Mouse (Mus musculus) hindbrain, postnatal 0 days (tissue): ENCODE data around the gene Chst15. TPM values are rescaled to one million over a fixed set of nuclear protein-coding genes. Genes with fewer than 3 reads are reported as not detected.

Experiments used
- ATAC-seq: fragments of 200-750 bp; cut with Nextera tagmentation; 2 replicates; pipeline ENCODE4 v1.8.0; 2017; ENCODE audit warnings: mild to moderate bottlenecking, moderate TSS enrichment, moderate library complexity
- DNase-seq: peaks from one replicate; pipeline ENCODE4 v3.0.0-alpha.2; 2015; ENCODE audit warnings: low spot score
- H3K27ac ChIP-seq: fragments of 300-500 bp; sonication (generic); 2 replicates; pipeline ENCODE4 v1.5.1; 2014; ENCODE audit warnings: mild to moderate bottlenecking
- H3K27me3 ChIP-seq: fragments of 300-500 bp; sonication (generic); 2 replicates; pipeline ENCODE4 v1.6.1; 2014; ENCODE audit warnings: low read length, mixed read lengths; ENCODE audit not compliant: insufficient read depth
- H3K36me3 ChIP-seq: fragments of 300-500 bp; sonication (generic); 2 replicates; pipeline ENCODE4 v1.6.1; 2014; ENCODE audit warnings: low read length, mixed read lengths; ENCODE audit not compliant: insufficient read depth
- H3K4me1 ChIP-seq: fragments of 300-500 bp; sonication (generic); 2 replicates; pipeline ENCODE4 v1.6.1; 2014; ENCODE audit warnings: antibody characterized with exemption, low read length, mixed read lengths; ENCODE audit not compliant: insufficient read depth
- H3K4me2 ChIP-seq: fragments of 300-500 bp; sonication (generic); 2 replicates; pipeline ENCODE4 v1.6.1; 2014; ENCODE audit warnings: low read depth, mild to moderate bottlenecking, low read length, moderate library complexity, mixed read lengths
- H3K4me3 ChIP-seq: fragments of 300-500 bp; sonication (generic); 2 replicates; pipeline ENCODE4 v1.5.1; 2014; ENCODE audit warnings: low read length
- H3K9ac ChIP-seq: fragments of 300-500 bp; sonication (generic); replicated peaks from 2 replicates; pipeline ENCODE4 v1.6.1; 2014; ENCODE audit warnings: mild to moderate bottlenecking, low read length, moderate library complexity, mixed read lengths
- H3K9me3 ChIP-seq: fragments of 300-500 bp; sonication (generic); 2 replicates; pipeline ENCODE4 v1.6.1; 2016; ENCODE audit warnings: low read length, mixed read lengths
- CTCF ChIP-seq: IDR thresholded peaks from 2 replicates; pipeline ENCODE4 v1.5.1; 2016; ENCODE audit warnings: antibody characterized with exemption, control low read depth, low read depth
- WGBS: fragments of 180-500 bp; shearing (Covaris S2); extraction: QIAGEN DNeasy Blood & Tissue Kit; methylation state at CpG from one replicate; pipeline ENCODE4 v1.1.7; 2014; 5-methylcytosine and 5-hydroxymethylcytosine counted together
- polyA plus RNA-seq: library from polyadenylated mRNA; unstranded; fragments of >200 nt; fragmentation: Nextera tagmentation; extraction: Ambion mirVana; gene quantifications from 2 replicates; pipeline ENCODE4 v1.2.1, GENCODE M21; 2015
- total RNA-seq: library from RNA; depleted of rRNA; stranded (reverse); fragments of >200 nt; gene quantifications from 2 replicates; pipeline ENCODE4 v1.2.3, GENCODE M21; 2014

Gene Chst15
- total and polyA plus RNA-seq, 2 experiments from 2014 or later = 16.7 to 32.6 TPM

- 77% methylated on average over 5 of the region's 5 CpGs for WGBS
- TF ChIP-seq CTCF = no peak
- no peaks in the 10 kb centered on the region for H3K4me1 ChIP-seq
Observed at GRCm38 (mm10) chr7:132345526-132346070, 28.6 kb upstream of the Chst15 start.

GRCm38 (mm10) chr7:132344606-132345005, 27.6 kb upstream of the Chst15 start:
- no peak overlapping the region for H3K9ac ChIP-seq
- WGBS = 71% methylated on average over 4 of the region's 4 CpGs
- H3K4me1 ChIP-seq = no peaks in the 10 kb centered on the region
- no peak overlapping the region for H3K4me2 ChIP-seq
- no peaks in the 10 kb centered on the region for H3K9me3 ChIP-seq
- TF ChIP-seq CTCF = no peak
- no peaks in the 10 kb centered on the region for H3K27me3 ChIP-seq
- no peak overlapping the region for H3K27ac ChIP-seq
- no peaks in the 10 kb centered on the region for H3K36me3 ChIP-seq
- ATAC-seq (no peak), DNase-seq (no peak)
- no peak overlapping the region for H3K4me3 ChIP-seq

More at GRCm38 (mm10) chr7:132345526-132346070, 28.6 kb upstream of the Chst15 start:
- Histone ChIP-seq H3K9ac (no peak overlapping the region), H3K4me2 (no peak overlapping the region), H3K9me3 (no peaks in the 10 kb centered on the region), H3K4me3 (no peak overlapping the region), H3K27ac (no peak overlapping the region), H3K27me3 (no peaks in the 10 kb centered on the region), H3K36me3 (no peaks in the 10 kb centered on the region)
- ATAC-seq (no peak), DNase-seq (no peak)

- no peaks in the 10 kb centered on the region for H3K9me3 ChIP-seq
Observed at GRCm38 (mm10) chr7:132343900-132344299, 26.9 kb upstream of the Chst15 start.

GRCm38 (mm10) chr7:132343146-132343545, 26.1 kb upstream of the Chst15 start:
- TF ChIP-seq CTCF = no peak
- Histone ChIP-seq H3K9ac (no peak overlapping the region), H3K4me1 (no peaks in the 10 kb centered on the region; the same call in 1 of the 2 replicates), H3K9me3 (no peaks in the 10 kb centered on the region), H3K36me3 (no peaks in the 10 kb centered on the region), H3K4me3 (no peak overlapping the region), H3K27ac (no peak overlapping the region), H3K4me2 (no peak overlapping the region), H3K27me3 (no peaks in the 10 kb centered on the region)
- DNase-seq = no peak
- ATAC-seq = no peak
- 56% methylated on average over 2 of the region's 2 CpGs for WGBS

More at GRCm38 (mm10) chr7:132343900-132344299, 26.9 kb upstream of the Chst15 start:
- Histone ChIP-seq H3K4me1 (no peaks in the 10 kb centered on the region; the same call in 1 of the 2 replicates), H3K4me3 (no peak overlapping the region), H3K36me3 (no peaks in the 10 kb centered on the region), H3K27me3 (no peaks in the 10 kb centered on the region), H3K4me2 (no peak overlapping the region), H3K27ac (no peak overlapping the region), H3K9ac (no peak overlapping the region)
- WGBS = 98% methylated on average over 2 of the region's 2 CpGs
- ATAC-seq (no peak), DNase-seq (no peak)
- TF ChIP-seq CTCF = no peak

GRCm38 (mm10) chr7:132339041-132339839, 22.2 kb upstream of the Chst15 start:
- ATAC-seq (no peak), DNase-seq (no peak)
- no peaks in the 10 kb centered on the region for H3K36me3 ChIP-seq
- no peaks in the 10 kb centered on the region for H3K9me3 ChIP-seq
- no peak overlapping the region for H3K27ac ChIP-seq
- TF ChIP-seq CTCF = no peak
- 74% methylated on average over 14 of the region's 14 CpGs for WGBS
- no peak overlapping the region for H3K4me3 ChIP-seq
- no peaks in the 10 kb centered on the region for H3K27me3 ChIP-seq
- H3K4me1 ChIP-seq = peaks cover 8% of the 10 kb centered on the region
- no peak overlapping the region for H3K9ac ChIP-seq
- H3K4me2 ChIP-seq = no peak overlapping the region

- Histone ChIP-seq H3K9ac (no peak overlapping the region), H3K4me3 (no peak overlapping the region), H3K4me1 (peaks cover 8% of the 10 kb centered on the region), H3K9me3 (no peaks in the 10 kb centered on the region), H3K4me2 (no peak overlapping the region), H3K27me3 (no peaks in the 10 kb centered on the region), H3K36me3 (no peaks in the 10 kb centered on the region), H3K27ac (no peak overlapping the region)
- no peak for DNase-seq
- no peak for TF ChIP-seq CTCF
- WGBS = 63% methylated on average over 6 of the region's 6 CpGs
- no peak for ATAC-seq
Observed at GRCm38 (mm10) chr7:132338350-132338749, 21.3 kb upstream of the Chst15 start.
